8 mouse cellular contexts compared by ENCODE assay signal in the genomic region with DNA sequence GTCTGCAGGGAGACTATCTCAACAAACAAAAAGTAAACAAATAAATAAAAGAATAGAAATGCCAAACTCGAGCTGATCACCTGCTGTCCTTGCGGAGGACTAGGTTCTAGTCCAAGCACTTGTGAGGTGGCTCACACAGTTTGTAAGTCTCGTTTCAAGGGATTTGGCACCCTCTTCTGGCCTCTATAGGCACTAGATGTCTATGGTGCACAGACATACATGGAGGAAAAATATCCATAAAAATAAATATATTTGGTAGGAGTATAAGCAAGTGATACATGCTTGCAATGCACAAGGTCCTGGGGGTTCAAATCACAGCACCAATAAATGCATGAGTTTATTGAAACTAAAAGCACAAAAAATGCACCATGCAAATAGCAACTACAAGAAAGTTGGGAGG. TPM values are rescaled to one million over a fixed set of nuclear protein-coding genes. Genes with fewer than 3 reads are reported as not detected.
DNase-seq lines count a peak whose midpoint lies in the region; ATAC-seq lines count a peak whose summit lies in the region.

No protein-coding gene starts in this region.

- peak; percentile 44 for DNase-seq in embryonic facial prominence, embryonic 11.5 days (ENCODE audit: low spot score)
- DNase-seq in embryonic facial prominence, embryonic 10.5 days (ENCODE audit: low spot score), result no peak
- DNase-seq in midbrain, embryonic 10.5 days (ENCODE audit: low spot score), result no peak
- DNase-seq in embryo, embryonic 11 days, result peak; percentile 59
- DNase-seq in mesoderm, embryonic 11.5 days (ENCODE audit: low read depth, low spot score), result peak; percentile 28
- no peak for DNase-seq in urinary bladder, postnatal 25 days (ENCODE audit: low spot score)
- DNase-seq in gastrocnemius, postnatal 25 days, result no peak

- no peaks in the 10 kb centered on the region for H3K36me3 ChIP-seq in embryonic facial prominence, embryonic 11.5 days (replicated peaks; ENCODE audit: control insufficient read depth, insufficient read depth, low read depth, low read length)
- H3K36me3 ChIP-seq in embryonic facial prominence, embryonic 10.5 days (replicated peaks), result peaks cover 17% of the 10 kb centered on the region
- H3K36me3 ChIP-seq in midbrain, embryonic 15.5 days (replicated peaks), result no peaks in the 10 kb centered on the region
- H3K36me3 ChIP-seq in midbrain, embryonic 10.5 days, result peaks cover 6% of the 10 kb centered on the region

- H3K4me2 ChIP-seq in embryonic facial prominence, embryonic 11.5 days (ENCODE audit: low read depth, low read length), result no peak overlapping the region
- H3K4me2 ChIP-seq in midbrain, embryonic 15.5 days, result no peak overlapping the region

- WGBS in embryonic facial prominence, embryonic 11.5 days, result 66% methylated on average over 3 of the region's 3 CpGs
- 63% methylated on average over 3 of the region's 3 CpGs for WGBS in embryonic facial prominence, embryonic 10.5 days
- WGBS in midbrain, embryonic 15.5 days, result 59% methylated on average over 3 of the region's 3 CpGs
- 70% methylated on average over 3 of the region's 3 CpGs for WGBS in midbrain, embryonic 10.5 days

- no peak for ATAC-seq in embryonic facial prominence, embryonic 11.5 days (replicated peaks; ENCODE audit: insufficient number of reproducible peaks, low FRiP score, low TSS enrichment, low read depth)
- ATAC-seq in midbrain, embryonic 15.5 days (replicated peaks), result 0 out of 2 replicates have a peak, but pooled peaks have one; percentile 48

- H3K27ac ChIP-seq in embryonic facial prominence, embryonic 11.5 days (replicated peaks; ENCODE audit: low read depth, low read length), result no peak overlapping the region
- H3K27ac ChIP-seq in embryonic facial prominence, embryonic 10.5 days (replicated peaks), result no peak overlapping the region
- H3K27ac ChIP-seq in midbrain, embryonic 15.5 days, result no peak overlapping the region
- no peak overlapping the region for H3K27ac ChIP-seq in midbrain, embryonic 10.5 days (replicated peaks)

- no peak overlapping the region for H3K9ac ChIP-seq in embryonic facial prominence, embryonic 11.5 days (replicated peaks; ENCODE audit: low read length)
- no peak overlapping the region for H3K9ac ChIP-seq in midbrain, embryonic 15.5 days

- no peaks in the 10 kb centered on the region for H3K9me3 ChIP-seq in embryonic facial prominence, embryonic 11.5 days (replicated peaks; ENCODE audit: control insufficient read depth, low read length)
- H3K9me3 ChIP-seq in embryonic facial prominence, embryonic 10.5 days, result no peaks in the 10 kb centered on the region
- H3K9me3 ChIP-seq in midbrain, embryonic 15.5 days, result no peaks in the 10 kb centered on the region
- H3K9me3 ChIP-seq in midbrain, embryonic 10.5 days (replicated peaks), result no peaks in the 10 kb centered on the region

- no peaks in the 10 kb centered on the region for H3K27me3 ChIP-seq in embryonic facial prominence, embryonic 11.5 days (ENCODE audit: control insufficient read depth, insufficient read depth, low read length)
- no peaks in the 10 kb centered on the region for H3K27me3 ChIP-seq in embryonic facial prominence, embryonic 10.5 days (replicated peaks; ENCODE audit: low read depth, poor library complexity, severe bottlenecking)
- no peaks in the 10 kb centered on the region for H3K27me3 ChIP-seq in midbrain, embryonic 15.5 days (replicated peaks)
- no peaks in the 10 kb centered on the region for H3K27me3 ChIP-seq in midbrain, embryonic 10.5 days (ENCODE audit: low read depth, poor library complexity, severe bottlenecking)

- no peaks in the 10 kb centered on the region for H3K4me1 ChIP-seq in embryonic facial prominence, embryonic 11.5 days (ENCODE audit: control insufficient read depth, insufficient read depth, low read length)
- no peaks in the 10 kb centered on the region for H3K4me1 ChIP-seq in embryonic facial prominence, embryonic 10.5 days
- no peaks in the 10 kb centered on the region for H3K4me1 ChIP-seq in midbrain, embryonic 15.5 days
- H3K4me1 ChIP-seq in midbrain, embryonic 10.5 days, result no peaks in the 10 kb centered on the region

- H3K4me3 ChIP-seq in embryonic facial prominence, embryonic 11.5 days (ENCODE audit: low read depth, low read length), result no peak overlapping the region
- H3K4me3 ChIP-seq in embryonic facial prominence, embryonic 10.5 days, result no peak overlapping the region
- H3K4me3 ChIP-seq in midbrain, embryonic 15.5 days, result no peak overlapping the region
- no peak overlapping the region for H3K4me3 ChIP-seq in midbrain, embryonic 10.5 days

RNA-seq across cellular contexts. Expression of gene Depdc7, which starts 7.9 kb away (rescaled TPM):
- 4.4 and 5.1 TPM in 2 replicates for polyA plus RNA-seq in embryonic facial prominence, embryonic 11.5 days (2014; fragmentation: Nextera tagmentation; extraction: Ambion mirVana)
- 2.5 and 2.8 TPM in 2 replicates for polyA plus RNA-seq in embryonic facial prominence, embryonic 10.5 days (2016; fragmentation: Nextera tagmentation; extraction: Ambion mirVana)
- 1.0 and 1.4 TPM in 2 replicates for polyA plus RNA-seq in midbrain, embryonic 15.5 days (2015; fragmentation: Nextera tagmentation; extraction: Ambion mirVana)
- 3.5 TPM in 2 replicates for polyA plus RNA-seq in midbrain, embryonic 10.5 days (2016; fragmentation: Nextera tagmentation; extraction: Ambion mirVana)
- 1 to 10 TPM; 1.4 to 1.9 TPM for total RNA-seq in gastrocnemius, postnatal 25 days (2021)

RNA-seq across cellular contexts. Expression of gene Pin1rt1, which starts 34.4 kb away (rescaled TPM):
- polyA plus RNA-seq in embryonic facial prominence, embryonic 11.5 days (2014; fragmentation: Nextera tagmentation; extraction: Ambion mirVana), result 0.18 TPM in 1 of 2 replicates, not detected in the other
- polyA plus RNA-seq in embryonic facial prominence, embryonic 10.5 days (2016; fragmentation: Nextera tagmentation; extraction: Ambion mirVana), result 0.16 TPM in 1 of 2 replicates, not detected in the other
- polyA plus RNA-seq in midbrain, embryonic 15.5 days (2015; fragmentation: Nextera tagmentation; extraction: Ambion mirVana), result 0.19 and 0.34 TPM in 2 replicates
- not detected in 2 replicates for polyA plus RNA-seq in midbrain, embryonic 10.5 days (2016; fragmentation: Nextera tagmentation; extraction: Ambion mirVana)
- not detected for total RNA-seq in gastrocnemius, postnatal 25 days (2021)

RNA-seq across cellular contexts. Expression of gene Tcp11l1, which starts 38.6 kb away (rescaled TPM):
- 62.5 and 63.1 TPM in 2 replicates for polyA plus RNA-seq in embryonic facial prominence, embryonic 11.5 days (2014; fragmentation: Nextera tagmentation; extraction: Ambion mirVana)
- polyA plus RNA-seq in embryonic facial prominence, embryonic 10.5 days (2016; fragmentation: Nextera tagmentation; extraction: Ambion mirVana), result 48.5 and 52.2 TPM in 2 replicates
- polyA plus RNA-seq in midbrain, embryonic 15.5 days (2015; fragmentation: Nextera tagmentation; extraction: Ambion mirVana), result 59.5 and 65.1 TPM in 2 replicates
- polyA plus RNA-seq in midbrain, embryonic 10.5 days (2016; fragmentation: Nextera tagmentation; extraction: Ambion mirVana), result 58.3 and 58.7 TPM in 2 replicates
- total RNA-seq in gastrocnemius, postnatal 25 days (2021), result 1 to 10 TPM; 4.4 to 7.1 TPM

Comparison
In these comparisons a context has a peak if more than half of its experiments do, and no peak if none do; other contexts are left out.
1. DNase-seq: peak in embryonic facial prominence, embryonic 11.5 days (single experiment), embryo, embryonic 11 days (single experiment) and mesoderm, embryonic 11.5 days (single experiment); none in embryonic facial prominence, embryonic 10.5 days (single experiment), midbrain, embryonic 10.5 days (single experiment), urinary bladder, postnatal 25 days (single experiment) and gastrocnemius, postnatal 25 days (single experiment).